13 mouse cellular contexts compared by ENCODE assay signal in genomic region chr11:105369526-105370386, GRCm38 (mm10).
"Had no signal": no experiment of that assay in that cellular context is flagged by ENCODE, and none has a peak within 500 bp of the region (broad histone marks: within the 10 kb centered on the region; RNA-seq: fewer than 3 reads in every experiment).

No protein-coding gene starts in this region.

- H3K27me3 ChIP-seq: limb, embryonic 15.5 days; neural tube, embryonic 15.5 days had no signal

- H3K4me2 ChIP-seq: limb, embryonic 15.5 days; liver, embryonic 12.5 days; lung, embryonic 14.5 days; neural tube, embryonic 15.5 days had no signal

- H3K9ac ChIP-seq: limb, embryonic 15.5 days; liver, embryonic 12.5 days; lung, embryonic 14.5 days; neural tube, embryonic 15.5 days had no signal

- DNase-seq: layer of hippocampus, postnatal 36 days; lung, embryonic 14.5 days; lung, postnatal 10 days; lung, postnatal 4 days; midbrain, embryonic 14.5 days; thymus, adult 18-20 months; thymus, postnatal 14 days had no signal

- H3K27ac ChIP-seq: limb, embryonic 15.5 days; midbrain, embryonic 10.5 days; neural tube, embryonic 15.5 days; stomach, postnatal 0 days had no signal

- H3K4me3 ChIP-seq: limb, embryonic 15.5 days; liver, embryonic 12.5 days; midbrain, embryonic 10.5 days; myocyte; neural tube, embryonic 15.5 days had no signal

- ATAC-seq: liver, embryonic 12.5 days had no signal

- H3K9me3 ChIP-seq: limb, embryonic 15.5 days; liver, embryonic 12.5 days; midbrain, embryonic 10.5 days; neural tube, embryonic 15.5 days had no signal

- H3K36me3 ChIP-seq: limb, embryonic 15.5 days; liver, embryonic 12.5 days; midbrain, embryonic 10.5 days; neural tube, embryonic 15.5 days had no signal
